Mouse (Mus musculus) heart, embryonic 14.5 days (tissue): Measurements from ENCODE around the gene Ocln. TPM values are rescaled to one million over a fixed set of nuclear protein-coding genes. Genes with fewer than 3 reads are reported as not detected.
A peak's percentile ranks its signal among the peaks of the same experiment; 100 is the strongest.

Source experiments
- ATAC-seq: fragments of 200-750 bp; cut with Nextera tagmentation; 2 replicates; pipeline ENCODE4 v1.8.0; 2017; ENCODE audit warnings: low read depth, moderate TSS enrichment; ENCODE audit not compliant: insufficient number of reproducible peaks, insufficient read depth, low FRiP score
- H3K27ac ChIP-seq, 2 experiments: fragments of 200-500 bp in 1 of 2; fragments of 300-500 bp in 1 of 2; sonication (generic) in 1 of 2; replicated peaks in 1 of 2; 2 replicates each; pipeline ENCODE4 v1.5.1; 2012 to 2014; ENCODE audit warnings: low read depth in 2 of 2, low read length in 2 of 2, control low read depth in 1 of 2, mild to moderate bottlenecking in 1 of 2, mixed read lengths in 1 of 2; ENCODE audit not compliant: control insufficient read depth in 1 of 2, insufficient read depth in 1 of 2
- H3K27me3 ChIP-seq: fragments of 300-500 bp; sonication (generic); 2 replicates; pipeline ENCODE4 v1.6.1; 2014; ENCODE audit warnings: mild to moderate bottlenecking, low read length, control low read depth; ENCODE audit not compliant: control insufficient read depth, insufficient read depth
- H3K36me3 ChIP-seq: fragments of 300-500 bp; sonication (generic); 2 replicates; pipeline ENCODE4 v1.6.1; 2014; ENCODE audit warnings: mild to moderate bottlenecking, control low read depth, low read length, mixed read lengths; ENCODE audit not compliant: control insufficient read depth, insufficient read depth
- H3K4me1 ChIP-seq, 2 experiments: fragments of 200-500 bp in 1 of 2; fragments of 300-500 bp in 1 of 2; sonication (generic) in 1 of 2; 2 replicates each; pipeline ENCODE4 v1.6.1; 2012 to 2014; ENCODE audit warnings: low read length in 2 of 2, control low read depth in 1 of 2, mixed read lengths in 1 of 2; ENCODE audit not compliant: control insufficient read depth in 2 of 2, insufficient read depth in 2 of 2
- H3K4me2 ChIP-seq: fragments of 300-500 bp; sonication (generic); 2 replicates; pipeline ENCODE4 v1.6.1; 2014; ENCODE audit warnings: mild to moderate bottlenecking, low read length
- H3K4me3 ChIP-seq, 2 experiments: fragments of 200-500 bp in 1 of 2; fragments of 300-500 bp in 1 of 2; sonication (generic) in 1 of 2; 2 replicates each; pipeline ENCODE4 v1.5.1; 2012 to 2014; ENCODE audit warnings: low read length in 2 of 2, mild to moderate bottlenecking in 2 of 2, control low read depth in 1 of 2, low read depth in 1 of 2, moderate library complexity in 1 of 2; ENCODE audit not compliant: control insufficient read depth in 1 of 2, insufficient read depth in 1 of 2
- H3K9ac ChIP-seq: fragments of 300-500 bp; sonication (generic); 2 replicates; pipeline ENCODE4 v1.6.1; 2014; ENCODE audit warnings: mild to moderate bottlenecking, low read length
- H3K9me3 ChIP-seq: fragments of 300-500 bp; sonication (generic); 2 replicates; pipeline ENCODE4 v1.6.1; 2016; ENCODE audit warnings: low read length, control low read depth; ENCODE audit not compliant: control insufficient read depth
- WGBS: fragments of 180-500 bp; shearing (Covaris S2); extraction: QIAGEN DNeasy Blood & Tissue Kit; methylation state at CpG from one replicate; pipeline ENCODE4 v1.1.7; 2014; 5-methylcytosine and 5-hydroxymethylcytosine counted together
- polyA plus RNA-seq: library from polyadenylated mRNA; unstranded; fragments of >200 nt; fragmentation: Nextera tagmentation; extraction: Ambion mirVana; gene quantifications from 2 replicates; pipeline ENCODE4 v1.2.1, GENCODE M21; 2014

Gene Ocln
- polyA plus RNA-seq, 1 experiment from 2014 or later: 2.1 TPM

GRCm38 (mm10) chr13:100521724-100522591, 30.6 kb downstream of the Ocln start:
- H3K4me3 ChIP-seq: no peak overlapping the region
- no peaks in the 10 kb centered on the region for H3K27me3 ChIP-seq
- WGBS: 69% methylated on average over 9 of the region's 9 CpGs
- no peaks in the 10 kb centered on the region for H3K36me3 ChIP-seq
- H3K4me2 ChIP-seq: no peak overlapping the region
- ATAC-seq: no peak
- H3K9me3 ChIP-seq: no peaks in the 10 kb centered on the region
- no peak overlapping the region for H3K27ac ChIP-seq
- no peak overlapping the region for H3K9ac ChIP-seq
- no peaks in the 10 kb centered on the region; a peak in 1 of 4 replicates for H3K4me1 ChIP-seq

DNA sequence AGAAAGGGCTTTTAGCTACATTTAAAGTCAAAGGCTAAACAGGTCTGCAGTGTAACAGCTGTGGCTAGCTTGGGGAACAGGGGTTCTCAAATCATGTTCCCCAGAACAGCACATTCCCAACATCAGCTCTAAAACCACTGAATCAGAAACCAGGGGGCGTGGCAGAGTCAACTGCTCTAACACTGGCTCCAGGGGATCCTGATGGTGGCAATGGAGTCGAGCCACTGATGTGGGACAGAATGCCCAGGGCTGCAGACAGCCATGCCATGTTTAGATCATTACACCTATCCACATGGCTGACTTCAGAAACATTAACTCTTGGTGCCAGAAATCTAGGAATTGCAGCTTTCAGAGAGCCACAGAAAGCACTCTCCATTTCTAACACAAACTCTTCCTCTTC, 33.4 kb downstream of the Ocln start:
- Histone ChIP-seq H3K4me1 (peaks cover 0 to 5% of the 10 kb centered on the region in 2 experiments; a peak in 2 of 4 replicates), H3K27ac (no peak overlapping the region), H3K27me3 (no peaks in the 10 kb centered on the region), H3K4me3 (no peak overlapping the region), H3K4me2 (no peak overlapping the region), H3K9me3 (no peaks in the 10 kb centered on the region), H3K9ac (no peak overlapping the region), H3K36me3 (no peaks in the 10 kb centered on the region)
- ATAC-seq: no peak
- 63% methylated on average over 2 of the region's 2 CpGs for WGBS

DNA sequence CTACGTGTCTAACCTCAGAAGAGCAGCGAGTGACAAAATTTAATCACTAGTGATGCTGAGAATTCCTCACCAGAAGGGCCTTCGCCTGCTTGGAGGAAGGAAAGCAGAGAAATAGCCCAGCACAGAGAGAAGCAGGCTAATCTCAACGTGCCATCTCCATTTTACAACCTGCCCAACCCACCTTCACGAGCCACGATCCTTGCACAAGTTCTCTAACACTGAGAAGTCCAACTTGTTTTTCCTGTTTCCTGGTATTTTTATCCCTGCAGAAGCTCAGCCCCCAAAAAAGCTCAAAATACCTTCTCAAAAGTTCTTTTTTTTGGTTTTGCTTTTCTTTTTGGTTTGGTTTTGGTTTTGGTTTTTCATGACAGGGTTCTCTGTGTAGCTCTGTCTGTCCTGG, 34.3 kb downstream of the Ocln start:
- WGBS: 80% methylated on average over 6 of the region's 6 CpGs
- Histone ChIP-seq H3K4me3 (no peak overlapping the region), H3K9me3 (no peaks in the 10 kb centered on the region), H3K4me2 (no peak overlapping the region), H3K9ac (no peak overlapping the region), H3K4me1 (peaks cover 0 to 5% of the 10 kb centered on the region in 2 experiments; a peak in 2 of 4 replicates), H3K36me3 (no peaks in the 10 kb centered on the region), H3K27me3 (no peaks in the 10 kb centered on the region), H3K27ac (no peak overlapping the region)
- ATAC-seq: no peak

- Histone ChIP-seq H3K27ac (no peak overlapping the region), H3K36me3 (no peaks in the 10 kb centered on the region), H3K9me3 (no peaks in the 10 kb centered on the region), H3K9ac (no peak overlapping the region), H3K4me1 (peaks cover 0 to 5% of the 10 kb centered on the region in 2 experiments; a peak in 2 of 4 replicates), H3K4me2 (no peak overlapping the region), H3K27me3 (no peaks in the 10 kb centered on the region), H3K4me3 (no peak overlapping the region)
- WGBS: 79% methylated on average over 6 of the region's 6 CpGs
- ATAC-seq: no peak
Measured at GRCm38 (mm10) chr13:100517652-100518153, 34.8 kb downstream of the Ocln start.

- Histone ChIP-seq H3K36me3 (no peaks in the 10 kb centered on the region), H3K4me3 (no peak overlapping the region), H3K9ac (no peak overlapping the region), H3K4me1 (peaks cover 0 to 6% of the 10 kb centered on the region in 2 experiments; a peak in 2 of 4 replicates), H3K9me3 (no peaks in the 10 kb centered on the region), H3K4me2 (no peak overlapping the region), H3K27me3 (no peaks in the 10 kb centered on the region), H3K27ac (0 out of 4 replicates have a peak overlapping the region, but pooled peaks of 1 of the 2 experiments have one; percentile 39)
- 40% methylated on average over 12 of the region's 12 CpGs for WGBS
- ATAC-seq: no peak
Measured at GRCm38 (mm10) chr13:100516213-100517105, 36.1 kb downstream of the Ocln start.

DNA sequence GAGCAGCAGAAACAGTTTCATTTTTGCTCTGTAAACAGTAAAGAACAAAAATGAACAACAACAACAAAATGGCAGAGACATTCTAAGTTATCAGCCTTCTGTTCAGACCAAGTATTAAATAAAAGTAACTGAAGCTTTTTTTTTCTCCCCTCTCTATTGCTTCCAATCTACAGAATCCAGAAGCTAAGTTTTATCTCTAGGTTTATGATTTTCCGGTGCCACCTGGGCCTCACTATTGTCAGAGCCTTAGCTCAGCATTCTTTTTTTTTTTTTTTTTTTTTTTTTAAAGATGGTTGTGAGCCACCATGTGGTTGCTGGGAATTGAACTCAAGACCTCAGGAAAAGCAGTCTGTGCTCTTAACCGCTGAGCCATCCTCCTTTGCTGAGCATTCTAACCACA, 39.7 kb downstream of the Ocln start:
- H3K9ac ChIP-seq: no peak overlapping the region
- no peaks in the 10 kb centered on the region for H3K36me3 ChIP-seq
- H3K27me3 ChIP-seq: no peaks in the 10 kb centered on the region
- WGBS: 93% methylated on average over 2 of the region's 2 CpGs
- H3K4me1 ChIP-seq: peaks cover 0 to 8% of the 10 kb centered on the region in 2 experiments; a peak in 2 of 4 replicates
- H3K27ac ChIP-seq: no peak overlapping the region
- ATAC-seq: no peak
- no peak overlapping the region for H3K4me2 ChIP-seq
- no peaks in the 10 kb centered on the region for H3K9me3 ChIP-seq
- H3K4me3 ChIP-seq: no peak overlapping the region

GRCm38 (mm10) chr13:100511860-100512364, 40.6 kb downstream of the Ocln start:
- Histone ChIP-seq H3K4me1 (peaks cover 0 to 8% of the 10 kb centered on the region in 2 experiments; a peak in 2 of 4 replicates), H3K27ac (no peak overlapping the region), H3K4me2 (no peak overlapping the region), H3K9me3 (no peaks in the 10 kb centered on the region), H3K27me3 (no peaks in the 10 kb centered on the region), H3K9ac (no peak overlapping the region), H3K36me3 (no peaks in the 10 kb centered on the region), H3K4me3 (no peak overlapping the region)
- WGBS: 37% methylated on average over 4 of the region's 4 CpGs
- ATAC-seq: no peak
